Mouse (Mus musculus): ENCODE data around the gene Slc12a6. TPM values are rescaled to one million over a fixed set of nuclear protein-coding genes. Genes with fewer than 3 reads are reported as not detected.

Slc12a6 gene
- polyA plus RNA-seq, 1 experiment from 2014 or later: 10.6 TPM

- 75% methylated on average over 14 of the region's 14 CpGs for WGBS
- Histone ChIP-seq H3K9ac (replicated peaks) (no peak overlapping the region), H3K4me1 (replicated peaks) (peaks cover 22% of the 10 kb centered on the region), H3K36me3 (peaks cover 23% of the 10 kb centered on the region), H3K4me3 (replicated peaks) (no peak overlapping the region), H3K4me2 (peak overlapping the region; percentile 1; the same call in 1 of the 2 replicates), H3K27ac (no peak overlapping the region), H3K9me3 (no peaks in the 10 kb centered on the region), H3K27me3 (no peaks in the 10 kb centered on the region)
- no peak for ATAC-seq (ENCODE audit: insufficient number of reproducible peaks, insufficient read depth, low FRiP score, low TSS enrichment, low read depth)
Measured at GRCm38 (mm10) chr2:112241787-112242186, 23.8 kb upstream of the Slc12a6 start.

- Histone ChIP-seq H3K4me1 (replicated peaks) (peaks cover 12% of the 10 kb centered on the region), H3K27me3 (no peaks in the 10 kb centered on the region), H3K4me3 (replicated peaks) (no peak overlapping the region), H3K9ac (replicated peaks) (no peak overlapping the region), H3K4me2 (no peak overlapping the region), H3K27ac (no peak overlapping the region), H3K36me3 (peaks cover 23% of the 10 kb centered on the region), H3K9me3 (no peaks in the 10 kb centered on the region)
- no peak for ATAC-seq (ENCODE audit: insufficient number of reproducible peaks, insufficient read depth, low FRiP score, low TSS enrichment, low read depth)
- 81% methylated on average over 5 of the region's 5 CpGs for WGBS
Measured at GRCm38 (mm10) chr2:112245307-112245706, 20.3 kb upstream of the Slc12a6 start.

- Histone ChIP-seq H3K27me3 (no peaks in the 10 kb centered on the region), H3K4me3 (replicated peaks) (no peak overlapping the region), H3K27ac (no peak overlapping the region), H3K9me3 (no peaks in the 10 kb centered on the region), H3K4me2 (no peak overlapping the region), H3K4me1 (replicated peaks) (peaks cover 5% of the 10 kb centered on the region; the same call in 1 of the 2 replicates), H3K36me3 (peaks cover 23% of the 10 kb centered on the region), H3K9ac (replicated peaks) (no peak overlapping the region)
- no peak for ATAC-seq (ENCODE audit: insufficient number of reproducible peaks, insufficient read depth, low FRiP score, low TSS enrichment, low read depth)
- 91% methylated on average over 6 of the region's 6 CpGs for WGBS
Measured at GRCm38 (mm10) chr2:112246193-112246592, 19.4 kb upstream of the Slc12a6 start.

GRCm38 (mm10) chr2:112247323-112247722 is 18.3 kb upstream of the Slc12a6 start:
- Histone ChIP-seq H3K9me3 (no peaks in the 10 kb centered on the region), H3K27ac (no peak overlapping the region), H3K27me3 (no peaks in the 10 kb centered on the region), H3K4me3 (replicated peaks) (no peak overlapping the region), H3K4me2 (no peak overlapping the region), H3K4me1 (replicated peaks) (no peaks in the 10 kb centered on the region), H3K9ac (replicated peaks) (no peak overlapping the region), H3K36me3 (peaks cover 23% of the 10 kb centered on the region)
- no peak for ATAC-seq (ENCODE audit: insufficient number of reproducible peaks, insufficient read depth, low FRiP score, low TSS enrichment, low read depth)
- WGBS: 82% methylated on average over 10 of the region's 10 CpGs

GRCm38 (mm10) chr2:112249780-112250453 is 15.7 kb upstream of the Slc12a6 start:
- Histone ChIP-seq H3K4me1 (replicated peaks) (no peaks in the 10 kb centered on the region), H3K4me2 (no peak overlapping the region), H3K9me3 (no peaks in the 10 kb centered on the region), H3K4me3 (replicated peaks) (no peak overlapping the region), H3K27me3 (no peaks in the 10 kb centered on the region), H3K27ac (no peak overlapping the region), H3K9ac (replicated peaks) (no peak overlapping the region), H3K36me3 (peaks cover 14% of the 10 kb centered on the region)
- ATAC-seq (ENCODE audit: insufficient number of reproducible peaks, insufficient read depth, low FRiP score, low TSS enrichment, low read depth): no peak
- WGBS: 90% methylated on average over 10 of the region's 10 CpGs

GRCm38 (mm10) chr2:112254675-112255515 is 10.7 kb upstream of the Slc12a6 start:
- Histone ChIP-seq H3K36me3 (no peaks in the 10 kb centered on the region), H3K9ac (replicated peaks) (no peak overlapping the region), H3K4me1 (replicated peaks) (no peaks in the 10 kb centered on the region), H3K4me3 (replicated peaks) (no peak overlapping the region), H3K27me3 (no peaks in the 10 kb centered on the region), H3K4me2 (no peak overlapping the region), H3K27ac (no peak overlapping the region), H3K9me3 (no peaks in the 10 kb centered on the region)
- WGBS: 68% methylated on average over 7 of the region's 7 CpGs
- no peak for ATAC-seq (ENCODE audit: insufficient number of reproducible peaks, insufficient read depth, low FRiP score, low TSS enrichment, low read depth)

- 78% methylated on average over 10 of the region's 10 CpGs for WGBS
Measured at GRCm38 (mm10) chr2:112259241-112259962, 6.2 kb upstream of the Slc12a6 start, which contains the start of gene Nutm1. Gene Nutm1 (minus strand): TSS chr2:112259291.

GRCm38 (mm10) chr2:112261748-112262653 is 3.6 kb upstream of the Slc12a6 start, which contains the start of gene Nop10:
Gene Nop10 (plus strand): TSS chr2:112261926.
- H3K4me3 ChIP-seq (replicated peaks): peak within 1 kb of the TSS; percentile 57
- no peaks in the 10 kb centered on the region for H3K27me3 ChIP-seq
- peak within 1 kb of the TSS; percentile 62; the same call in 1 of the 2 replicates for H3K27ac ChIP-seq
- peaks cover 19% of the 10 kb centered on the region for H3K4me1 ChIP-seq (replicated peaks)
- H3K9ac ChIP-seq (replicated peaks): peak within 1 kb of the TSS; percentile 55
- H3K9me3 ChIP-seq: no peaks in the 10 kb centered on the region
- under 1% methylated on average over 36 of the region's 36 CpGs for WGBS
- H3K36me3 ChIP-seq: no peaks in the 10 kb centered on the region
- peak; percentile 46; the same call in 1 of the 2 replicates for ATAC-seq (ENCODE audit: insufficient number of reproducible peaks, insufficient read depth, low FRiP score, low TSS enrichment, low read depth)
- H3K4me2 ChIP-seq: peak within 1 kb of the TSS; percentile 60

More at GRCm38 (mm10) chr2:112259241-112259962, 6.2 kb upstream of the Slc12a6 start, which contains the start of gene Nutm1:
- H3K4me3 ChIP-seq (replicated peaks): no peak within 1 kb of the TSS
- no peak within 1 kb of the TSS for H3K4me2 ChIP-seq
- no peaks in the 10 kb centered on the region for H3K9me3 ChIP-seq
- ATAC-seq (ENCODE audit: insufficient number of reproducible peaks, insufficient read depth, low FRiP score, low TSS enrichment, low read depth): no peak
- no peaks in the 10 kb centered on the region for H3K27me3 ChIP-seq
- H3K4me1 ChIP-seq (replicated peaks): peaks cover 9% of the 10 kb centered on the region
- no peak within 1 kb of the TSS for H3K9ac ChIP-seq (replicated peaks)
- no peak within 1 kb of the TSS for H3K27ac ChIP-seq
- H3K36me3 ChIP-seq: no peaks in the 10 kb centered on the region

GRCm38 (mm10) chr2:112262779-112263295 is 2.8 kb upstream of the Slc12a6 start:
- Histone ChIP-seq H3K4me1 (replicated peaks) (peaks cover 20% of the 10 kb centered on the region), H3K9me3 (no peaks in the 10 kb centered on the region), H3K4me3 (replicated peaks) (peak overlapping the region; percentile 57), H3K4me2 (peak overlapping the region; percentile 60), H3K9ac (replicated peaks) (0 out of 2 replicates have a peak overlapping the region, but pooled peaks have one; percentile 55), H3K36me3 (no peaks in the 10 kb centered on the region), H3K27me3 (no peaks in the 10 kb centered on the region), H3K27ac (no peak overlapping the region)
- ATAC-seq (ENCODE audit: insufficient number of reproducible peaks, insufficient read depth, low FRiP score, low TSS enrichment, low read depth): no peak
- WGBS: 40% methylated on average over 4 of the region's 4 CpGs

- Histone ChIP-seq H3K27me3 (no peaks in the 10 kb centered on the region), H3K36me3 (no peaks in the 10 kb centered on the region), H3K27ac (no peak overlapping the region), H3K4me3 (replicated peaks) (no peak overlapping the region), H3K4me1 (replicated peaks) (peaks cover 20% of the 10 kb centered on the region), H3K4me2 (no peak overlapping the region), H3K9ac (replicated peaks) (no peak overlapping the region), H3K9me3 (no peaks in the 10 kb centered on the region)
- WGBS: 77% methylated on average over 4 of the region's 4 CpGs
- ATAC-seq (ENCODE audit: insufficient number of reproducible peaks, insufficient read depth, low FRiP score, low TSS enrichment, low read depth): no peak
Measured at GRCm38 (mm10) chr2:112264364-112264763, 1.3 kb upstream of the Slc12a6 start.
